In the genomic region with DNA sequence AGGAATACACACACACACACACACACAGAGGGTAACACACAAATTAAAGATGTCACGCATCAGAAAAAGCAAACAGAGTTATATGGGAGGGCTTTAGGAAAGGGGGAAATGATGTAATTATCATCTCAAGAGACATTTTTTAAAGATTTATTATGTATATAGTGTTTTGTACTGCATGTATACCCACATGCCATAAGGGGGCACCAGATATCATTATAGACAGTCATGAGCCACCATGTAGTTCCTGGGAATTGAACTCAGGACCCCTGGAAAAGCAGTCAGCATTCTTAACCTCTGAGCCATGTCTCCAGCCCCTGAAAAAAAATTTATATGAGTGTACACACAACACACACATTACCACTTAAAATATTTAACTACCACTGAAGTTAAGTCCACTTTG, we compare ENCODE assay signal across 18 mouse cellular contexts. TPM values are rescaled to one million over a fixed set of nuclear protein-coding genes. Genes with fewer than 3 reads are reported as not detected.
A peak's percentile ranks its signal among the peaks of the same experiment; 100 is the strongest.
DNase-seq lines count a peak whose midpoint lies in the region; ATAC-seq and TF ChIP-seq lines count a peak whose summit lies in the region.
"Had no signal": no experiment of that assay in that cellular context is flagged by ENCODE, and none has a peak within 500 bp of the region (broad histone marks: within the 10 kb centered on the region; RNA-seq: fewer than 3 reads in every experiment).

No protein-coding gene starts in this region.

- peaks cover 33% of the 10 kb centered on the region for H3K36me3 ChIP-seq in heart, embryonic 14.5 days (ENCODE audit: control insufficient read depth, insufficient read depth, low read length)
- peaks cover 2% of the 10 kb centered on the region; the same call in 1 of the 2 replicates for H3K36me3 ChIP-seq in midbrain, embryonic 11.5 days (ENCODE audit: control insufficient read depth, insufficient read depth, low read length)
- H3K36me3 ChIP-seq in midbrain, embryonic 15.5 days (replicated peaks), result peaks cover 25% of the 10 kb centered on the region
- peaks cover 14% of the 10 kb centered on the region for H3K36me3 ChIP-seq in G1E (replicated peaks)
- peaks cover 3% of the 10 kb centered on the region; the same call in 1 of the 2 replicates for H3K36me3 ChIP-seq in splenic B cell, adult 2 months (ENCODE audit: control insufficient read depth, insufficient read depth, low read length, poor library complexity, severe bottlenecking)
- H3K36me3 ChIP-seq in hindbrain, embryonic 16.5 days (ENCODE audit: control insufficient read depth, insufficient read depth, low read length), result peaks cover 8% of the 10 kb centered on the region; the same call in 1 of the 2 replicates

- no peak overlapping the region for H3K4me3 ChIP-seq in heart, embryonic 14.5 days (ENCODE audit: control insufficient read depth in 1 of 2, insufficient read depth in 1 of 2, low read depth in 1 of 2, low read length in 2 of 2)
- no peak overlapping the region for H3K4me3 ChIP-seq in midbrain, embryonic 11.5 days (ENCODE audit: low read depth, low read length)
- no peak overlapping the region for H3K4me3 ChIP-seq in midbrain, embryonic 15.5 days
- no peak overlapping the region for H3K4me3 ChIP-seq in G1E (ENCODE audit: low read depth, low read length)
- no peak overlapping the region for H3K4me3 ChIP-seq in hindbrain, embryonic 16.5 days (ENCODE audit: low read length)
- H3K4me3 ChIP-seq: embryonic facial prominence, embryonic 10.5 days; forebrain, embryonic 10.5 days; kidney, embryonic 15.5 days; limb, embryonic 10.5 days; liver, embryonic 15.5 days; neural tube, embryonic 15.5 days had no signal

- H3K27ac ChIP-seq in heart, embryonic 14.5 days (replicated peaks in 1 of 2; ENCODE audit: control insufficient read depth in 1 of 2, insufficient read depth in 1 of 2, low read depth in 2 of 2, low read length in 2 of 2), result peak overlapping the region; percentile 93 to 96
- H3K27ac ChIP-seq in midbrain, embryonic 11.5 days (ENCODE audit: low read depth, low read length), result no peak overlapping the region
- no peak overlapping the region for H3K27ac ChIP-seq in midbrain, embryonic 15.5 days
- H3K27ac ChIP-seq in hindbrain, embryonic 16.5 days (ENCODE audit: low read depth, low read length), result no peak overlapping the region
- H3K27ac ChIP-seq: embryonic facial prominence, embryonic 10.5 days; forebrain, embryonic 10.5 days; hindbrain, embryonic 14.5 days; kidney, embryonic 15.5 days; limb, embryonic 10.5 days; liver, embryonic 15.5 days; macrophage; neural tube, embryonic 15.5 days had no signal

- no peaks in the 10 kb centered on the region for H3K9me3 ChIP-seq in heart, embryonic 14.5 days (ENCODE audit: control insufficient read depth, low read length)
- H3K9me3 ChIP-seq in midbrain, embryonic 11.5 days (ENCODE audit: control insufficient read depth, low read length), result no peaks in the 10 kb centered on the region
- H3K9me3 ChIP-seq in midbrain, embryonic 15.5 days, result no peaks in the 10 kb centered on the region
- no peaks in the 10 kb centered on the region for H3K9me3 ChIP-seq in G1E (replicated peaks)
- no peaks in the 10 kb centered on the region for H3K9me3 ChIP-seq in hindbrain, embryonic 16.5 days (ENCODE audit: control insufficient read depth, low read length)
- H3K9me3 ChIP-seq: embryonic facial prominence, embryonic 10.5 days; forebrain, embryonic 10.5 days; kidney, embryonic 15.5 days; limb, embryonic 10.5 days; liver, embryonic 15.5 days; neural tube, embryonic 15.5 days had no signal

- peak overlapping the region; percentile 33 for H3K4me2 ChIP-seq in heart, embryonic 14.5 days (ENCODE audit: low read length)
- no peak overlapping the region for H3K4me2 ChIP-seq in midbrain, embryonic 11.5 days
- H3K4me2 ChIP-seq in midbrain, embryonic 15.5 days, result no peak overlapping the region
- no peak overlapping the region for H3K4me2 ChIP-seq in hindbrain, embryonic 16.5 days (ENCODE audit: low read length)
- H3K4me2 ChIP-seq: hindbrain, embryonic 14.5 days; kidney, embryonic 15.5 days; liver, embryonic 15.5 days; neural tube, embryonic 15.5 days had no signal

- no peak for TF ChIP-seq CTCF in G1E (IDR thresholded peaks at IDR 0.05; ENCODE audit: low read depth, low read length)

- 91% methylated on average over 1 of the region's 1 CpGs for WGBS in heart, embryonic 14.5 days
- whole genome bisulfite sequencing in midbrain, embryonic 11.5 days, result 90% methylated on average over 1 of the region's 1 CpGs
- WGBS in midbrain, embryonic 15.5 days, result 89% methylated on average over 1 of the region's 1 CpGs
- 92% methylated on average over 1 of the region's 1 CpGs for WGBS in hindbrain, embryonic 16.5 days

- DNase-seq in heart, postnatal 25 days (ENCODE audit: low spot score), result no peak
- peak; percentile 31 for DNase-seq in midbrain, embryonic 11.5 days (ENCODE audit: low spot score, missing footprints)
- DNase-seq in G1E (ENCODE audit: low spot score), result no peak
- peak; percentile 15 for DNase-seq in splenic B cell, adult 2 months (ENCODE audit: low read depth, low spot score)
- DNase-seq: cerebellum, adult 18-20 months; layer of hippocampus, adult 9-11 months; thymus, postnatal 25 days had no signal

- no peaks in the 10 kb centered on the region for H3K27me3 ChIP-seq in heart, embryonic 14.5 days (ENCODE audit: control insufficient read depth, insufficient read depth, low read length)
- no peaks in the 10 kb centered on the region for H3K27me3 ChIP-seq in midbrain, embryonic 11.5 days (ENCODE audit: control insufficient read depth, insufficient read depth, low read length)
- no peaks in the 10 kb centered on the region for H3K27me3 ChIP-seq in midbrain, embryonic 15.5 days (replicated peaks)
- peaks cover 14% of the 10 kb centered on the region for H3K27me3 ChIP-seq in G1E (ENCODE audit: insufficient read depth, low read length)
- H3K27me3 ChIP-seq in splenic B cell, adult 2 months (ENCODE audit: control insufficient read depth, insufficient read depth, low read length, poor library complexity, severe bottlenecking), result no peaks in the 10 kb centered on the region
- no peaks in the 10 kb centered on the region for H3K27me3 ChIP-seq in hindbrain, embryonic 16.5 days (replicated peaks; ENCODE audit: control insufficient read depth, insufficient read depth, low read length)
- H3K27me3 ChIP-seq: kidney, embryonic 15.5 days; liver, embryonic 15.5 days; neural tube, embryonic 15.5 days had no signal

- intact Hi-C loops in heart, postnatal 25 days (cut with DNase I), result loop anchor here (5.0 kb wide), 1 partner anchor 132 kb away; no protein-coding TSS in a partner anchor

- no peak for ATAC-seq in heart, embryonic 14.5 days (ENCODE audit: insufficient number of reproducible peaks, insufficient read depth, low FRiP score, low read depth)
- no peak for ATAC-seq in midbrain, embryonic 11.5 days (ENCODE audit: low FRiP score)
- no peak for ATAC-seq in midbrain, embryonic 15.5 days (replicated peaks)
- ATAC-seq in G1E (ENCODE audit: extremely low read depth, insufficient number of reproducible peaks, low FRiP score, poor library complexity, severe bottlenecking), result peak; percentile 49; the same call in 1 of the 2 replicates
- no peak for ATAC-seq in hindbrain, embryonic 16.5 days

- H3K9ac ChIP-seq in heart, embryonic 14.5 days (ENCODE audit: low read length), result no peak overlapping the region
- no peak overlapping the region for H3K9ac ChIP-seq in midbrain, embryonic 11.5 days (ENCODE audit: low read length)
- no peak overlapping the region for H3K9ac ChIP-seq in midbrain, embryonic 15.5 days
- no peak overlapping the region for H3K9ac ChIP-seq in hindbrain, embryonic 16.5 days (ENCODE audit: low read depth, low read length)
- H3K9ac ChIP-seq: hindbrain, embryonic 14.5 days; kidney, embryonic 15.5 days; liver, embryonic 15.5 days; neural tube, embryonic 15.5 days had no signal

- H3K4me1 ChIP-seq in heart, embryonic 14.5 days (ENCODE audit: control insufficient read depth in 2 of 2, insufficient read depth in 2 of 2, low read length in 2 of 2), result peaks cover 3 to 21% of the 10 kb centered on the region in 2 experiments
- H3K4me1 ChIP-seq in midbrain, embryonic 11.5 days (ENCODE audit: control insufficient read depth, insufficient read depth, low read length), result no peaks in the 10 kb centered on the region
- no peaks in the 10 kb centered on the region for H3K4me1 ChIP-seq in midbrain, embryonic 15.5 days
- no peaks in the 10 kb centered on the region for H3K4me1 ChIP-seq in G1E (ENCODE audit: insufficient read depth, low read depth, low read length)
- no peaks in the 10 kb centered on the region for H3K4me1 ChIP-seq in hindbrain, embryonic 16.5 days (ENCODE audit: control insufficient read depth, insufficient read depth, low read depth, low read length)
- H3K4me1 ChIP-seq: embryonic facial prominence, embryonic 10.5 days; forebrain, embryonic 10.5 days; kidney, embryonic 15.5 days; limb, embryonic 10.5 days; liver, embryonic 15.5 days; neural tube, embryonic 15.5 days had no signal

RNA-seq across cellular contexts. Expression of gene Fgfr1op2, which starts 32.4 kb away (rescaled TPM):
- 89.0 and 95.3 TPM in 2 replicates for polyA plus RNA-seq in heart, embryonic 14.5 days (2014; fragmentation: Nextera tagmentation; extraction: Ambion mirVana)
- total RNA-seq in heart, postnatal 25 days (2021), result 10 to 100 TPM; 65.2 to 67.2 TPM
- 77.1 and 78.9 TPM in 2 replicates for polyA plus RNA-seq in midbrain, embryonic 11.5 days (2014; fragmentation: Nextera tagmentation; extraction: Ambion mirVana)
- 38.7 and 38.8 TPM in 2 replicates for polyA plus RNA-seq in midbrain, embryonic 15.5 days (2015; fragmentation: Nextera tagmentation; extraction: Ambion mirVana)
- total RNA-seq in G1E (2014; fragmentation: Nextera tagmentation) (175 and 189 TPM in 2 replicates), G1E (2017) (113 and 130 TPM in 2 replicates)
- 70.6 and 75.0 TPM in 2 replicates for polyA plus RNA-seq in G1E (2012)
- polyA plus RNA-seq in hindbrain, embryonic 16.5 days (2015; fragmentation: Nextera tagmentation; extraction: Ambion mirVana), result 38.0 and 41.5 TPM in 2 replicates

RNA-seq across cellular contexts. Expression of gene Ints13, which starts 33.0 kb away (rescaled TPM):
- 41.3 and 42.7 TPM in 2 replicates for polyA plus RNA-seq in heart, embryonic 14.5 days (2014; fragmentation: Nextera tagmentation; extraction: Ambion mirVana)
- 10 to 100 TPM; 20.7 to 21.3 TPM for total RNA-seq in heart, postnatal 25 days (2021)
- 101 TPM in 2 replicates for polyA plus RNA-seq in midbrain, embryonic 11.5 days (2014; fragmentation: Nextera tagmentation; extraction: Ambion mirVana)
- polyA plus RNA-seq in midbrain, embryonic 15.5 days (2015; fragmentation: Nextera tagmentation; extraction: Ambion mirVana), result 51.8 and 57.6 TPM in 2 replicates
- total RNA-seq in G1E (2014; fragmentation: Nextera tagmentation), result 69.5 and 117 TPM in 2 replicates
- 122 and 137 TPM in 2 replicates for total RNA-seq in G1E (2017)
- 16.4 and 24.4 TPM in 2 replicates for polyA plus RNA-seq in G1E (2012)
- 41.1 and 47.5 TPM in 2 replicates for polyA plus RNA-seq in hindbrain, embryonic 16.5 days (2015; fragmentation: Nextera tagmentation; extraction: Ambion mirVana)

RNA-seq across cellular contexts. Expression of gene Itpr2, which starts 42.6 kb away (rescaled TPM):
- polyA plus RNA-seq in heart, embryonic 14.5 days (2014; fragmentation: Nextera tagmentation; extraction: Ambion mirVana), result 43.4 and 46.1 TPM in 2 replicates
- total RNA-seq in heart, postnatal 25 days (2021), result 10 to 100 TPM; 23.6 to 24.9 TPM
- 3.9 and 4.5 TPM in 2 replicates for polyA plus RNA-seq in midbrain, embryonic 11.5 days (2014; fragmentation: Nextera tagmentation; extraction: Ambion mirVana)
- 8.4 and 9.3 TPM in 2 replicates for polyA plus RNA-seq in midbrain, embryonic 15.5 days (2015; fragmentation: Nextera tagmentation; extraction: Ambion mirVana)
- total RNA-seq in G1E (2014; fragmentation: Nextera tagmentation), result 37.6 and 42.5 TPM in 2 replicates
- total RNA-seq in G1E (2017), result 44.1 and 46.0 TPM in 2 replicates
- 2.3 and 2.6 TPM in 2 replicates for polyA plus RNA-seq in G1E (2012)
- 9.1 and 9.6 TPM in 2 replicates for polyA plus RNA-seq in hindbrain, embryonic 16.5 days (2015; fragmentation: Nextera tagmentation; extraction: Ambion mirVana)

Comparison
In these comparisons a context has a peak if more than half of its experiments do, and no peak if none do; other contexts are left out.
1. H3K27ac ChIP-seq: peak in heart, embryonic 14.5 days (2 of 2); none in midbrain, embryonic 11.5 days (single experiment), midbrain, embryonic 15.5 days (single experiment) and hindbrain, embryonic 16.5 days (single experiment).
2. DNase-seq: peak in midbrain, embryonic 11.5 days (single experiment) and splenic B cell, adult 2 months (single experiment); none in heart, postnatal 25 days (single experiment) and G1E (single experiment).